Mouse (Mus musculus) thymus, adult 18-20 months (tissue): ENCODE measurements around the gene Bcor.

Experiments
- DNase-seq, 2 experiments: peaks; one replicate each; pipeline ENCODE4 v3.0.0; 2022; ENCODE audit warnings: mixed read lengths in 2 of 2

The Bcor gene

DNA sequence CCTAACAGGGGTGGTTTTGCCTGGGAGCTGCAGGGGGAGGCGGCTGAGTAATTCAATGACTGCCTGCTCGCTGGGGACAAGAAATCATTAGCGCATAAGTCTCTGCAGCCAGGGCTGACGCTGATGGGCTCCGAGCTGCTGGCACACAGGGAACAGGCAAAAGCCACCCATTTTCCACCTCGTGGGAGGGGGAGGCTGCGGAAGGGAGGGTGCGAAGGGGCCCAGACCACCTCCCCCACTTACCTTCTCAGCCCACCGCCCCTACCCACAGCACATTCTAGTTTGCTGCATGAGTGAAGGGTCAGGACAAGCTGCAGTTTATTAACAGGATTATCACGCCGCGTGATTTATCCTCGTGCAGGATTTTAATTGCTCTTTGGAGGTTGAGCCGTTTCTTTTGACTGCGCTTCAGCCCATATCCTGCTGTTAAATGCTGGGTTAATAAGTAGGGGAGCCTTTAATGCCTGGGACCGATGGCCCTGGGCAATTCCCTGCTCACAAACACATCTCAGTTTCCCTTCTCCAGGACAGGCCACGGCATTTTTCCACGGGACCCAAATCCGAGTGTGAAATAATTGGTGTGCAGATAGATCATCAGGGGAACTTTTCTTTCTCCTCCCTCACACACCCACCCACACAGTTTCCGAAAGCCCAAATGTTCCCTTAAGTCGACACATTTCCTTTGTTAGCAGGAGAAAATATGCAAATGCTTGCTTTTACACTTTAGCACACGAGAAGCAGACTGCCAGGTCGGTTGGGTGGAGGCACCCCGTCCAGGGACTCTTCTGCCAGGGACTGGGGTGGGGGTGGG, 97.8 kb downstream of the Bcor start:
- DNase-seq, result no peak

DNA sequence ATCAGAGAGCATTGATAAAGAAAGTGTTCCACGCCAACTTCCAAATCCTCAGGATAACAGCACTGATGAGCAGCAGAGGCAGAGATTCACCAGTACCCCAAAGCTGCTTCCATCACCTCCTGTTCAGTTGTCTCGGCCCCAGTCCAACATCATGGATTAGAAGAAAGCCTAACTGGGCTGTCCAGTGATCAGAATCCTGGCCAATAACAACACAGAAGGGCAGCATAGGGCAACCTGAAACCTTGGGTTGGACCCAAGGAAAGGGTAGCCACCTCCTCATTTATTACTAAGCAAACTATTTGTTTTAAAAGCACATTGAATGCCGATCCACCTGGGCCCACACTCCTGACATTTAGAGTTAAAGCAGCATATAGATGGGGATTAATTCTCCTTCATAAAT, 99.3 kb downstream of the Bcor start:
- no peak for DNase-seq

DNA sequence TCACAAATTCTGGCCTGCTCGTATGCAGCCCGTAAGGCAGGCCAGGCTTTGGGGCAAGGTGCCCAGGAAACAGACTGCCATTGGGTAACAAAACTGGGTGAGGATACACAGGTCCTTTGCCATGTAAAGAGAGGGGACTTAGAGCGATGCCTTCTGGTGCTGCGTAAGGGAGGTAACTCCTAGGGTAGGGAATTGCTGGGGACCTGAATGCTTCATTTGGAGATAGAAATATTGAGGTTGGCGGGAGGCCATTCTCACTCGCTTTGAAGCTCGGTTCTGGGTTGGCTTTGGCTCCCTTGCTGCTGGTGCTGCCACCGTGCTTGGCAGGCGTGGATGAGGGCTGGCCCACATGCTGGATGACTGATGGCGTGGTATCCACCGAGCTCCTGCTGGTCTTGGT, 102.9 kb downstream of the Bcor start:
- no peak for DNase-seq

DNA sequence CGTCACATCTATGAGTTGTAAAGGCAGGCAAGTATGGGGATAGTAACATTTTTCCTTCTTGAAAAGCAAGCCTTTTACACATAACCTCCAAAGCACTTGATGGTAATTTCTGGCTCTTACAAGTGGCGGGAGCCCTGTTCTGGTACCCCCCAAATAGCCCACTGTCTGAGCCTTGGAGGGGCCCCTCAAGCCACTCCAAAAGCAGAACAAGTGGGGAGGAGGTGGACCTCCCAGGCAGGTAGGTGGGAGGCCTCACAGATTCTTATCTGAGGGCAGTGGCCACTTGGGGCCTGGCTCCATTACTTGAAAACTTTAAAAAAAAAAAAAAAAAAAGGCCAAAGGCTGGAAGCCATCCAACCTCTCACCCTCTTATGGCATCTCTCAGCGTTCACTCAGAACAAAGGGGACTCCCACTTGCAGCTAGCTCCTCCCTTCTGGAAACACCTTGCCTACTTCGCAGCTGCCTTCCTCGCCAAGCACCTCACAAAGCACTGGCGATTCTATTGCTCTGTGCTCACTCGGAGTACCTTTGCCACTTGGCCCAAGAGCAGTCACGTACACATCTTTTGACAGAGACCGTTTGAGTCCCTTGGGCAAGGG, 106.7 kb downstream of the Bcor start:
- DNase-seq, result no peak

DNA sequence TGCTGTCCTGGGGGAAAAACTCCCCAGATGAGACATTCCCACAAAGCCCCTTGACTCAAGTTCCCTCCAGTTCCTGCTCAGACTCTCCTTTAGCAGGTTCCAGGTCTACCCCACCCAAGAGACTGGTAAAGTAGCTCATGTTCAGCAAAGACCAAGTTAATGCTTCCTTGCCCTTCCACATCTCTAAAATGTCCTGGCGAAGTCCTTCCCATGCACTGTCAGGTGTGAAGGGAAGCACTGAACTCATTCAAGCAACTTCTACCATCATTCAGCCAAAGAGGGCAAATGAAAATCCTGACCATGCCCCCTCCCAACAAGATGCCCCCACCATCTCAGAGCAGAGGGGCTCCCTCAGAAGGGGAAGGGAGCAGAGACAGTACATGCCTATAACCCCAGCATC, 107.5 kb downstream of the Bcor start:
- DNase-seq, result no peak

DNA sequence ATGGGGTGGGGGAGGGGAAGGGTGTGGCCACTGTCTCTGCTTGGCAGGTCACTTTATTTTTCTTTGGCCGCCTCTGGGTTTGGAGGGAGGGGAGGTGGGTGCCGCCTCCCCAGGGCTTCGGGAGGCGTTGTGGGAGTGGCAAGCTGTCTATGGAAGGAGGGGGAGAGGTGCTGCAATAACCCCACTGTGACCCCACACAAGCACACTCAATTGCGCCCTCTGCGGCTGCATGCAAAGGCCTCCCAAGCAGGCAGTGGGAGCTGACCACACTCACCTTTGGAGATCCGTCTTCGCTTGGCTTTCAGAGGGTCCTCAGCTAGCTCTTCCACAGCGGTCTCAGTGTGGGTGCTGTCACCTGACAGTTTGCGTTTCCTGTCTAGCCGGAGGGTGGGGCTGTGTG, 111.4 kb downstream of the Bcor start:
- no peak for DNase-seq

DNA sequence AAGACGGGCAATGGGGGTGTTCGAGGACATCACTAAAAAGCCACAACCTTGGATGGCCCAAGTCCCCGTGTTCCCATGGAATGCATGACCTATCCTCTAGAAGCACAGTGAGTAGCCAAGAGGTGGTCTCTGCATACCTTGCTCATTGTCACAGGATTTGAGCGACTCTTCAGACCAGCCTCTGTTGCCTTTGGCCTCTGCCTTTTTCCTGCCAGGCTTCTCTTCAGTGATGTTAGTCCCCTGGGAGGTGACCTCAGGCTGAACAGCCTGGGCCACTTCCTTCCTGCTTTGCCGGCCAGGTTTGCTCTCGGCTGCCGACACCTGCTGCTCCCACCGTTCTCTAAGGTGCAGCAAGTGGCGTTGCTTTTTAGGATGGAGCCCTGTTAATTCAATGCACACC, 112.0 kb downstream of the Bcor start:
- DNase-seq, result no peak

DNA sequence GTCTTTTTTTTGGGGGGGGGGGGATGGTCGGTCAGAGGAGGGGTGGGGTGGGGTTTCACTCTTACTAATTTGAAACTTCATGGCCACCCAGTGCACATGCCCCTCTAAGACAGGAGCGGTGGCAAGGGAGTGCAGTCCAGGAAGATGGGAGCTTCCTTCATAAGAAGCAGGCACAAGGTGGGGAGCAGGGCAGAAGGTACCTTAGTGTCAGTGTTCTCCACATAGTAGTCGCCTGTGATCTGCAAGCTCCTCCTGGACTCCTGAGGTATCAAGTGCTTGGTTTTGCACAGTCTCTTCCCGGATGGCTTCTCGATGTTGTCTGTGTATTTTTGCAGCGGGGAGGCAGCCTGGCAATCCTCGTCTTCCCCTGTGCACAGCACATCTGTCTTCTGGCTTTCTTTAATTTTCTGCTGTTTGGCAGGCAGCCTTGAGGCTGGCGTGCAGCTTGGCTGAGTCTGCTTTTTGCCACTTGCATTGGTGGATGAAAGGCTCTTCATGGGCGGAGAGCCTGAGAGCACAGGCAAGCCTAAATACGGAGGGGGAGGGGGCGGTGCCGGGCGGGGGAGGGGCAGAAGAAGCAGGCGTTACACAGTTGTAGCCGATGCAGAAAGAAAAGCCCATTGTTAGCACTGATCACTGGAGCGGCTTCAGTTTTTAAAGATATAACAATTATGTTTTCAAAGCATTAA, 112.8 kb downstream of the Bcor start:
- DNase-seq, result no peak

DNA sequence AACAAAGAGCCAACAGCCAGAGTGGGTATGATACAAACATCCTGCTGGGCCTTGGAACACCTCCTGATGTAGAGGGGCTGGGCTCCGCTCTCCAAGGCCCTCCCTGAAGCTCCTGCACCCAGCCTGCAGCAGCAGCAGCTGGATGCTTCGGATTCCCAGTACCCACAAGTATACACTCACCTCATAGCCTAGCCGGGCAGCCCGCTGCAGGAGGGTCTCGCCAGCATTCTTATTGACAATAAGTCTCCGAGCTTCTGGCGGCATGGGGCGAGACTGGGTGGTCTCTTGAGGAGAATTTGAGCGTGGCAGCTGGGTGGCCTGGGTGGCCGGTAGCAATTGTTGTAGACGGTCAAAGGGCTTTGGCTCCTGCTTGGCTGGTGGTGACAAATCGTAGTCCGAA, 113.5 kb downstream of the Bcor start:
- DNase-seq, result no peak

DNA sequence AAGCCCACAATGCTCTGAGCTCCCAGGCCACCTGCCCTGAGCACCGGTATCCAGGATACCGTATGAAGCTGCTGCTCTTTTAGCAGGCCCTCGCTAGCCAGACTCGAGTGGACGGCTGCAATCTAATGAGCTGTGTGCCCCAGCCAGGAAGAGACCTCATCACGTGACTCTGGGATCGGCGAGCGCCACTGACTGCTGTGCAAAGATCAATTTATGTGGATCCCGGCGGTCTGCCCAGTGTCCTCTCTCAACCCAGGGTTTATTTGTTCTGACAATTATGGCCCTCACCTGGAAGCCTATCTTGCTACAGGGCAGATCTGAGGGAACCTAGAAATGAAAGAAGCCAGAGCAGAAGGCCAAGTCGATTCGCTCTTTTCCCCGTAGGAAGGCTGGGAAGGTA, 116.8 kb downstream of the Bcor start:
- DNase-seq, result no peak

DNA sequence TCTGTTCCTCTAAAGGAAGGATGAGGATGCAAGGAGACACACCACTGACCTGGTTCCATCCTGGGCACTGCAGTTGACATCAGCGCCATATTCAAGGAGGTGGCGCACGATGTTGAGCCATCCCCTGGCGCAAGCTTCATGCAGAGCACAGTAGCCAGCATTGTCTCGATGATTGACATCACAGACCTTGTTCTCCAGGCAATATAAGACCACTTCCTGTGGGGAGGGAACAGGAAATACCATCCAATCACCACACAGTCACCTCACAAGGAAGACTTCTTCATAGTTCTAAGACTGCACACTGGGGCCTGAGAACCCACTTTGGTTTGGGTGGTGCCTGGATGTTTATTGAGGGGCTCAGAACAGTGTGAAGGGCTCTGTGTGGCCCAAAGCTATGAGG, 118.7 kb downstream of the Bcor start:
- DNase-seq, result no peak

DNA sequence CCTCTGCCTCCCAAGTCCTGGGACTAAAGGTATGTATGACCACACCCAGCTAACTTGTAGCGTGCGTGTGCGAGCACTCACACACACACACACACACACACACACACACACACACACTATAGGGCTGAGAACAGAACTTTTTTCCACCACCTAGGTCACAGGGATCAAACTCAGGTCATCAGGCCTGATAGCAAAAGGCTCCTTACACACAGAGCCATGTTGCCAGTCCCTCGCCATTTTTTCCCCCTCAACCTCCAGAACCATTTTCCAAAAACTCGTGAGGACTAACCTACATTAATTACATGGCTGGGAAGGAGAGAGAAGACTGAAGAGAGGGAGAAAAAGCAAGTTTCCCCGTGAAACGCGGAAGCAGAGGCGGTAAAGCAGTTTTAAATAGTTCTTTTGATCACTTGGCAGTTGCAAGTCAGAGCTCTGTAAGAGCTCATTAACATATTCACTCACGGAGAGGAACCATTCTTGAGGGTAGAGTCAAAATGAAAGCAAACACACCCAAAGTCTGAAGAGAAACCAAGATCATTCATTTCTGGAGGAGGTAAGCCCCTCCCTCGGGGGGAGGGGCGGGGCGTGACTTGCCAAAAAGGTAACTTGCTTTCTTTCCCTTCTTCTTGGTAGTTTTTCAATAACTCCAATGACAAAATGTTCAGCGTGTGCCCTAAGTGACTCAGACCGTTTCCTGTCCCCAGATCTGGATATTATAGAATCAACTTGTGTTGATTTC, 145.3 kb downstream of the Bcor start:
- DNase-seq, result peak in 1 of 2 experiments; percentile 26

DNA sequence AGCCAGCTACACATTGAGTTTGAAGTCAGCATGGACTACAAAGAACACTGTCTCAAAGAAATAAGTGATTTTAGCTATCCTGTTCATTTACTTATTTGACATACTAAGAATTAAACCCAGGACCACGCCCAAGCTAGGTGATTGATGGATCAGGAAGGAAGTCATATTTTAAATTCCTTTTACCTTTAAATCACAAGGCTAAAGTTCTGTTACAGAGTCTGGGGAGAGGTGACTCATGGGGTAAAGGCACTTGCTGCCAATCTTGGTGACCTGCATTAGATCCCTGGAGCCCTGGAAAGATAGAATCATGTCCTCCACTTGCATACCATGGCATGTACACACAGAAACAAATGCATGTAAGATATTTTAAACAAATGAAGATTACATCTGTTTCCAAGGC, 149.5 kb downstream of the Bcor start:
- DNase-seq, result no peak

DNA sequence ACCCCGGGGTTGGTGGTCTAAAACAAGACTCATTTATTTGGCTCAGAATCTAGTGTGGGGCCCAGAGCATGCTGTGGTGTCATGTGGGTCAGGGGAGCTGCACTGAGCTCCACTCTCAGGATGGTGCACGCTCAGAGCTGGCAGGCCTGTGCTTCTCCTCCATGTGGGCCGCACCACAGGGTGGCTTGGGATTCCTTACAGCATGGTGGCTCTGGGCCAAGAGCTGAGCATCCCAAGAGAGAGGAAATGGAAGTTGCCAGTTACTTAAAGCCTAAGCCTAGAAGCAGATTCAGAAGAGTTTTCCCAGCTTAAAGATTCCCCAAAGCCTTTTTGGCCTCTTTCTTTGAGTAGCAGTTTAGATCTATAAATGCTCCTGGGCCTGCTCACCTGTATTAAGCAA, 151.1 kb downstream of the Bcor start:
- DNase-seq, result no peak

DNA sequence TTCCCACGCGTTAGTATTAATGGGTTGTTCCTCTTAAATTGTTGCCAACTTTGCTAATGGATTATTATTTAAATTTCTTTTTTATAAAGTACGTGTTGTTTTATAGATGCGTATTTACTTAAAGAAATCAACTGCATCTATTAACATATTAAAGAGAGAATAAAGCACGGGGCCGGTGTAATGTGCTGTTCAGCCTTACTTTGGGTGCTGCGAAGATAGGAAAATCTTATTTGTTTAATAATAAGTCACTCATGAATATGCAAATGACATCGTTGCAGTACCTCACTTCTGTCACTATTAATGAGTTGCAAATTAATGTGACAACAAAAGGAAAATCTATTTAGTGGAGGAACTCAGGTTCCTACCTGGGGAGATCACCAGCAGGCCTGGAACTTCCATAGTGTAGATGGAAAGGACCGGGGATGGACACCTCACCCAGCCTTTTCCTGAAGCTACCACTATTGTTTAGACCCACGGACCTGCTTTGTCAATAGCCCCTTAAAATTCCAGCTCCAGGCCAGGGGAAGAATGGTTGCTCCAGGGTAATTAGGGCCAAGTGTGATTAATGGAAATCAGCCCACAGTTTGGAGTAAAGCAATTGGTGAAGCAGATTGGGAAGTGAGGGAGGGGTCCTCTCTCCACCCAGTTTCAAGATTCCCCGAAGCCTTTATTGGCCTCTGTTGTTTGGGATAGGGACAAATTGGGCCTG, 152.2 kb downstream of the Bcor start:
- DNase-seq, result no peak

DNA sequence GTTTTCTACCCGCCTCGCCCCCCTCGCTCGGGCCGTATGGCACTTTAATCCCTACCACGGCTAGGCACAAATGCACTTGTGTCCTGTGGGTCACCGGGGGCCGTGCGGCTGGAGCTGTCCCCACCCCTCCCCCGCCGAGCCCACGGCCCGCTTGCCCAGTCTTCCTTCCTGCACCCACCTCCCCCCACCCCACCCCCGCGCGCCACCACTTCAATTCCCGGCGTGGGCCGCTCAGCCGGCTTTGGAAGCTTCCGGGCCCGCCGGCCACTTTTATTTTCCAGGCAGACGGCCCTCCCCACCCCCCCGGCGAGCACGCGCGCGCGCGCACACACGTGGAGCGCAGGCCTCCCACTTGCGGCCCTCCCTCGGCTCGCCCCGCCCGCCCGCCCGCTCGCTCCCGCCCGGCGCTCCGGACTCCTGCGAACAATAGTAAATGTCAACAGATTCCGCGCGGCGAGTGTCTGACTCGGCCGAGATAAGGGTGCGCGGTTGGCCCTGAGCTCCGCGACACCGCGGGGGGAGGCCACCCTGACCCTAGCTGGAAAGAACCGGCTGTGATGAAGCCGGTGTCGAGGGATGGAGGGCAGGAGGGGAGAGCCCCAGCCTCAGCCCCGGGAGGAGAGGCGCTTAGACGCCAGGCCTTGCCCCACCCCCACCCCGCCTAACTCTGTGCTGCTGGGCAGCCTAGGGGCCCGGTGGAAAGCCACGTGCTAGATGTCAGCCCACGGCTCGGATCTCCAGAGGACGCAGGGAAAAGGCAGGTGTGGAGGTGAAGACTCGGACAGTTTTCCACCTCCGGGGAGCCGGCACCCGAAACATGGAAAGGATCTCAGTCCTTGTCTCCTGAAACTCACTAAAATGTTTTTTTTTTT, 153.0 kb downstream of the Bcor start:
- DNase-seq, result peak in 1 of 2 experiments; percentile 31

DNA sequence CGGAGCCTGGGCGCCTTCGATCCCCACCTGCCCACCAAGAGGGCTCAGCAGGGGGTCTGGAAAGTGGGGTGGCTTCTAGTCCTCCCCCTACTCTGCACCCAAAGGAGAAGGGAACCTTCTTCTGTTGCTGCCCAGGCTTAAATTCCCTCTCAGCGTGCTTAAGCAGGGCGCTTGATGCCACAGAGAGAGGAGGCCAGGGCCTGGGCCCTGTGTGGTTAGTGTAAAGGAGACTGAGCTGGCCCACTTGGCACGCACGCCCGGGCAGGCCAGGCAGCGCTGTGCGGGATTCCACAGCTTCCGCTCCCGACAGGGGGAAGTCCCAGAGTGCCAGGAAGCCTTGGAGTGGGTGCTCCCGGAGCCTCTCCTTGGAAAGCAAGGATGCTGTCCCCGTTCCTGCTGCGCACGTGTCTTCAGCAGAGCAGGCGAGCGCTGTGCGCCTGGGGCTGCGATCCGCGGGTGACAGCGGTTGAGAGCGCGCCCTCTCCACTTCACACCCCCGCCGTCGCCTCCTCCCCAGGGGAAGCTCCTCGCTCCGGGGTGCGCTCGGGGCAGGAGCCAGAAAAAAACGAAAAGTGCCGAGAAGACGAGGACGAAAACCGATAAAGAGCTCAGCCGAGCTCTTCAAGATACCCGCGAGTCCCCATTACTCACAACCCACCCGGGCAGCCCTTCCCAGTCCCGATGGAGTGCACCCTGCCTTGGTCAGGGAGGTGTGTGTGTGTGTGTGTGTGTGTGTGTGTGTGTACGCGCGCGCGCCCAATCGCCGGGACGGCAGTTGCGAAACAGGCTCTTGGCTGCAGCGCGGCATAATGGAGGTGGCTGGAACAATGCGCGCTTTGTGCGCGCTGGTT, 153.9 kb downstream of the Bcor start:
- peak in 1 of 2 experiments; percentile 34 for DNase-seq

DNA sequence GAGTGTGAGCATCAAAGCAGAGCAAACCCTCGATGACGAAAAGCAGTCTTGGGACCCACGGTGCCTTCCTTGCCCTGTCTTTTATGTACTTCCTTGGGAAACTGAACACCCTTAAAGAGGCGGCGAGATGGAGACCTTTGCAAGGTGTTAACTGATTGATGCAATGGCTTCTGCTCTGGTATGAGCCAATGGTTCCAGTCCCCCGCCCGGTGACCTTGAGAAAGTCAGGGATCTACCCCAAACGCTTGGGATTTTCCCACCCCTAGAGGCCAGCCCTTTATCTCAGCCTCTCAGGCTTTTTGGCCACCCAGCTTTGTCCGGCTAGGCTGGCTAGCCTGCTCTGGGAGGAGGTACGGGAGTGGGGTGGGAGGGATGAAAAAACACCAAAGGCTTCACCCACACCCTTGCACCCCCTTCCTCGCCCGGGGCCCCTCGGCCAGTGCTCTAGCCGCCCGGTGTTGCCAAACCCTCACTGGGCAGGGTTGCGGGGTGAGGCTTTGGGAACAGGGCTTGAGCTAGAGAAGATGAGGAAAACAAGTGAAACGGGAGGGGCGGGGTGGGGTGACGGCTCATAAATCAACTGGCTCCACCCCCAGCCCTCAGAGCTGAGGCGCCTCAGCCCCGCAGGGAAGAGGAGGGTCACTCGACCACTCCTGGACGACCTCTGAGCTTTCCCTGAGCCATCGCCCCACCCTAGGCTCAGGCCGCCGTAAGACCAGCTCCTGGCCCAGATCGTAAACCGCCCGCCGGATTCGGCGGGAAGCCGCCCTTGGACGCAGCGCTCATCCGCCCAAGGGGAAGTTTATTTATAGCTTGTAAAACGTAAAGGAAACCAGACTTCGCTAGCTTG, 154.7 kb downstream of the Bcor start:
- peak in 1 of 2 experiments; percentile 26 for DNase-seq

DNA sequence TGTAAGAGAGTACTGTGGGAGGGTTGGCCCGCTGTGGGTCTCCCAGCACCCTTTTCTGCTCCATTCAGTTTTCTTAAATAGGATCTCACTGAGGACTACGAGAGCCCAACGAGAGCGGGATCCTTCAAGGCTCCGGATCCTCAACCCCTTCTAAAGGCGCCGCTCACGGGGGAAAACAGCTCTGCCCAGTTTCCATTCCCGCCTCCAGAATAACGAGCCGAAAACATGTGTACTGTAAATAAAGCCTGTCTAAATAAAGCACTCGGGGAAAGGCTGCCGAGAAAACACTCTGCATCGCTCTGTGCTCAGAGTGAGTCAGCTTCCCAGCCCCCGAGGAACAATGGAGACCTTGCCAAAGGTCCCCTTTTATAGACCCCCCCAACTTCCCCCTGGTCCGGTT, 155.7 kb downstream of the Bcor start:
- no peak for DNase-seq

DNA sequence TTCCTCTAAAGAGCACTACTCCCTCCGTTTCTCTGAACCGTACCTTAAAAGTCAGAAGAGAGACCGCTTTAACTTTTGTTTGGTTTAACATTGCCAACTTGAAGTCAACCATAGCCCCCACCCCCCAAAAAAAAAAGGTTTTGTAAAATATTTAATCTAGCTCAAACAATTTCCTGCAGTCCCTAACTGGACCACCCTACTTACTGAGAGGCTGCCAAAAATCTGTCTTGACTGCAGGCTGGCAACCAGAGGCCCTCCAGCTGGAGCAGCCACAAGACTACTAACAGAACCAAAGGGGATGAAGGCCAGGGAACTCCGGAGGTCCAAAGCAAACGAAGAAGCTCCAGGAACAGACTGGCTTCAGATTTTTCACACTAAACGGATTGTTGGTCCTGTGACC, 156.2 kb downstream of the Bcor start:
- no peak for DNase-seq
